Mouse (Mus musculus): ENCODE results near the gene Dcakd. TPM values are rescaled to one million over a fixed set of nuclear protein-coding genes. Genes with fewer than 3 reads are reported as not detected.
"Not testable (repeated sequence)": the region's sequence is repeated elsewhere in the genome, so short reads cannot be mapped to it uniquely, and the experiment has no call there.

The Dcakd gene
- polyA plus RNA-seq, 1 experiment from 2014 or later, result 198 TPM

DNA sequence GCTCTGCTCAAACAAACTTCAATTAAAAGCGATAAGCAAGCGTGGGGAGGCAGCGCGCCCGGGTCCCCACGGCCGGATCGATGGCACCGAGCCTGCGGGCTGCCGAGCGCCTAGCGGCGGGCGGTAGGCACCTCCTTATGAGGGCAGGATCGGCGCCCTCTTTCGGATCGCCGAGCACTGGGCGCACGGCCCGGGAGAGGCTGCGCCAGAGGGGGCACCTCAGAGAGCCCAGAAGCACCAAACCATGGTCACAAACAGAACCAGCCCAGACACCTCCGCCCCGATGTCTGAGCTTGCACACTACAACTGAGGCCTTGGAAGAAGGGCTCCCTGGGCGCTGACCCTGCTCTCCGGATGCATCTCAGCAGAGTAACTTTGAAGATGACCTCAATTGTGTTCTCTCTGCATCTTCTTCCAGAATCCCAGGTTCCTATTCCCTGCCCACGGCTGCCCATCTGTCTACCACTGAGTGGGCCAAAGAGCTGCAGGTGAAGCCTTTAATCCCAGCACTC lies 37.9 kb downstream of the Dcakd start:
- Histone ChIP-seq H3K4me2 (replicated peaks; ENCODE audit: low read depth, low read length) (peak overlapping the region; percentile 86), H3K36me3 (ENCODE audit: control insufficient read depth, insufficient read depth, low read length) (peaks cover 13% of the 10 kb centered on the region), H3K9me3 (ENCODE audit: control insufficient read depth, low read depth, low read length) (no peaks in the 10 kb centered on the region), H3K27me3 (ENCODE audit: control insufficient read depth, insufficient read depth, low read length) (0 out of 2 replicates have a peak, but pooled peaks cover 4% of the 10 kb centered on the region), H3K4me3 (ENCODE audit: low read depth, low read length) (peak overlapping the region; percentile 30), H3K9ac (replicated peaks; ENCODE audit: low read depth, low read length) (peak overlapping the region; percentile 38), H3K27ac (ENCODE audit: low read length) (no peak overlapping the region), H3K4me1 (ENCODE audit: control insufficient read depth, insufficient read depth, low read length) (peaks cover 14% of the 10 kb centered on the region; the same call in 1 of the 2 replicates)
- WGBS, result 5% methylated on average over 29 of the region's 29 CpGs
- no peak for ATAC-seq (ENCODE audit: insufficient number of reproducible peaks, insufficient read depth, low FRiP score, low read depth)

DNA sequence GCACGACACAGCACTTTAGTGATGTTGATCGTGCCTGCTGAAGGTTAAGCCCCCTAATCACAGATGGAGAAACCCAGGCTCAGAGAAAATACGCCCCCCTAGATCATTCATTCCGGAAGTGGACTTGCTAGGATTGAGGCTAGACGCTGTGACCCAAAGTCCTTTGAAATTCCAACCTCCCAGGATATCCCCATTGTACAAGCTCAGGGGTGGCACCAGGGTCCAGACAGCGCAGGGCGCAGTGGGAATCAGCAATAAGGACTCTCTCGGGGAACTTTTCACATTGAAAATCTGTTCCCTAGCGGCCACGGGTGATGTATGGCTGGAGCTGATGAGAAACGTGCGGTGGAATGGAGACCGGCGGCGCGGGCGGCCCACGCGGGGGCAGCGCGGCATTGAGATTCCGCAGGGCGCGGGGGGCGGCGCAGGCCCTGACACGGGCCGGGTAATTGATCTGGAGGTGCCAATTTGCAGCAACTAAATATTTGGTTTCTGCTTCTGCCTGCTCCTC lies 38.4 kb downstream of the Dcakd start:
- H3K9ac ChIP-seq (replicated peaks; ENCODE audit: low read depth, low read length), result peak overlapping the region; percentile 38
- 0 out of 2 replicates have a peak, but pooled peaks cover 4% of the 10 kb centered on the region for H3K27me3 ChIP-seq (ENCODE audit: control insufficient read depth, insufficient read depth, low read length)
- H3K4me3 ChIP-seq (ENCODE audit: low read depth, low read length), result peak overlapping the region; percentile 30
- no peak for ATAC-seq (ENCODE audit: insufficient number of reproducible peaks, insufficient read depth, low FRiP score, low read depth)
- peaks cover 14% of the 10 kb centered on the region; the same call in 1 of the 2 replicates for H3K4me1 ChIP-seq (ENCODE audit: control insufficient read depth, insufficient read depth, low read length)
- WGBS, result 6% methylated on average over 28 of the region's 28 CpGs
- H3K4me2 ChIP-seq (replicated peaks; ENCODE audit: low read depth, low read length), result peak overlapping the region; percentile 86
- H3K36me3 ChIP-seq (ENCODE audit: control insufficient read depth, insufficient read depth, low read length), result peaks cover 8% of the 10 kb centered on the region
- no peak overlapping the region for H3K27ac ChIP-seq (ENCODE audit: low read length)
- no peaks in the 10 kb centered on the region for H3K9me3 ChIP-seq (ENCODE audit: control insufficient read depth, low read depth, low read length)

DNA sequence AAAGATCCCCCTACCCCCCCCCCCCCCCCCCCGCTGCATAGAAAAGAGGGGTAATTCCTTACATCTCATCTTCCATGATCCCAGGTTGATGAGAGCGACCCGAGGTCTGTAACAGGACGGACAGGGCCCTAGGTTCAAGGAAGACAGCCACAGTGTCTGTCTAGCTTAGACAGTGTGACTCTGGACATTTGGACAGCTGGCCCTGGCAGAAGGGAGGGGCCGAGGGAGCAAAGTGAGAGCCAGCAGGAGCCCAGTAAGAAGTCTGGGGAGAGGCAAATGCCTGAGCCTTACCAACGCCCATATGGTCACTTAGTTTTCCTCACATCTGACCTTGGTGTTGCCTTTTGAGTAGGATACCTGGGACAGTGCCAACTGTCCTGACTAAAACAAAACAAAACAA lies 43.0 kb downstream of the Dcakd start:
- WGBS, result 53% methylated on average over 5 of the region's 6 CpGs
- Histone ChIP-seq H3K4me3 (ENCODE audit: low read depth, low read length) (no peak overlapping the region), H3K36me3 (ENCODE audit: control insufficient read depth, insufficient read depth, low read length) (no peaks in the 10 kb centered on the region), H3K4me2 (replicated peaks; ENCODE audit: low read depth, low read length) (no peak overlapping the region), H3K27me3 (ENCODE audit: control insufficient read depth, insufficient read depth, low read length) (0 out of 2 replicates have a peak, but pooled peaks cover 4% of the 10 kb centered on the region), H3K9me3 (ENCODE audit: control insufficient read depth, low read depth, low read length) (no peaks in the 10 kb centered on the region), H3K27ac (ENCODE audit: low read length) (no peak overlapping the region), H3K9ac (replicated peaks; ENCODE audit: low read depth, low read length) (no peak overlapping the region), H3K4me1 (ENCODE audit: control insufficient read depth, insufficient read depth, low read length) (peaks cover 2% of the 10 kb centered on the region; the same call in 1 of the 2 replicates)
- ATAC-seq (ENCODE audit: insufficient number of reproducible peaks, insufficient read depth, low FRiP score, low read depth), result no peak

DNA sequence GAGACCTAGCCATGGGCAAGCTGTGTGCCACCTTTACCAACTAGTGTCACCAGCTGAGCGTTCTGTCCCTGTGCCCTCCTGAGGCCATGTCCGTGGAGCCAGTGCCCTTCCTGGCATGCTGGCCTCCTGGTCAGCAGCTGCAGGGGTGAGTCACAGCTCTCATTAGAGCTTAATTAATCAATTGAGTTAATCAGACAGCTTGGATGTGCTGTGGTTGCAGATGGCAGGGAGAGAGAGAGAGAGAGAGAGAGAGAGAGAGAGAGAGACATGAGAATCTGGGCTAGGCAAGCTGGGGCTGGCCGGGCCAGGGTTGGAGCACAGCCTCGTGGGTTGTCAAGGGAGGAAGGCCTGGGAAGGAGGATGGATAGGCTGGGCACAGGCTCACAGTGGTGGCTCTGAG lies 43.5 kb downstream of the Dcakd start:
- Histone ChIP-seq H3K9ac (replicated peaks; ENCODE audit: low read depth, low read length) (no peak overlapping the region), H3K4me3 (ENCODE audit: low read depth, low read length) (no peak overlapping the region), H3K4me1 (ENCODE audit: control insufficient read depth, insufficient read depth, low read length) (peaks cover 3% of the 10 kb centered on the region; the same call in 1 of the 2 replicates), H3K27me3 (ENCODE audit: control insufficient read depth, insufficient read depth, low read length) (0 out of 2 replicates have a peak, but pooled peaks cover 4% of the 10 kb centered on the region), H3K27ac (ENCODE audit: low read length) (no peak overlapping the region), H3K36me3 (ENCODE audit: control insufficient read depth, insufficient read depth, low read length) (no peaks in the 10 kb centered on the region), H3K4me2 (replicated peaks; ENCODE audit: low read depth, low read length) (no peak overlapping the region), H3K9me3 (ENCODE audit: control insufficient read depth, low read depth, low read length) (no peaks in the 10 kb centered on the region)
- 55% methylated on average over 4 of the region's 4 CpGs for WGBS
- ATAC-seq (ENCODE audit: insufficient number of reproducible peaks, insufficient read depth, low FRiP score, low read depth), result no peak

DNA sequence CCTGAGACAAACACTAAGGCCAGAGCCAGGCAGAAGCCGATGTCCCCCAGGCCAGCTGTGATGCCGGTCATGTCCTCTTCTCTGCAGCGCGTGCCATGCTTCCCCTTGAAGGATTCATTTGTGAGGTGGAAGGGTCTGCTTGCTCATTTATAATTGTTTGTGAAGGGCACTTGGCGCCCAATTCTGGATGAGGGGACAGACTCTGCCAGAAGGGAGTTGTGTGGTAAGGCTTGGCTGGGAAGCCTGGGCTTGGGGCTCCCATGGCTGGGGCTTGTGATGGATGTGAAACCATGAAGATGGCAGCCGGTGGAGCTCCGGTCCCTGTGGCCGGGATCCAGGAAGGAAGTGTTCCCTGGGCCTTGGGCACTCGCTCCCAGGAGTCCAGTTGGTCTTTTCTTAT lies 44.0 kb downstream of the Dcakd start:
- 0 out of 2 replicates have a peak, but pooled peaks cover 3% of the 10 kb centered on the region for H3K4me1 ChIP-seq (ENCODE audit: control insufficient read depth, insufficient read depth, low read length)
- ATAC-seq (ENCODE audit: insufficient number of reproducible peaks, insufficient read depth, low FRiP score, low read depth), result no peak

DNA sequence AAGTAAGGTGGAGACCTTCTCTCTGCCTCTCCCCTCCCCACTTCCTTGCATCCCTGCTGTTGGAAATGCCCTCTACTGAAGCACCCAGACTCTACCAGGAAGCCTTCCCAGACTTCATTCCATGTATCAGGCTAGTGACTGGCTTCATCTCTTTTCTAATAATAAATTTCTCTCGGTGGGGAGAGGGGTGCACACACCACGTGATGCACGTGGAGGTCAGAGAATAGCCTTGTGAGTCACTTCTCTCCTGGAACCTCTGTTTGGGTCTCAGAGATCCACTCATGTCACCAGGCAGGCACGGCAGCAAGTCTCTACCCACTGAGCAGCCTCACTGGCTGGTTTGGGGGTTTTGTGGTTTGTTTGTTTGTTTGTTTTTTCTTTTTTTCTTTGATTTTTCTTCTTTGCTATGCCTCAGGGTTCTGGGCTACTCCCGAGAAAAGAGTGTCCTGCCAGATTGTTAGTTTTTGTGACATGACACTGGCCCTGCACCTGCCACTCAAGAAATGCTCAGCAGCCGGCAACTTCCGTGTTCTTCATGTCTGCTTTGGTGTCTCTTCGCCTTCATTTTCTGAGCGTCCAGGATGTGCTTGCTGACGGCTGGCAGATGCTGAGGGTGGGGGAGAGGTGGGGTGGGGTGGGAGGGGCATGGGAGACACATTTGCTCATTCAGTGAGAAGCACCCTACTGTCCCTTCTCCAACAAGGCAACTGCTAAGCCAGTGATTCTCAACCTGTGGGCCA lies 46.8 kb downstream of the Dcakd start:
- H3K4me1 ChIP-seq (ENCODE audit: control insufficient read depth, insufficient read depth, low read length), result 0 out of 2 replicates have a peak, but pooled peaks cover 3% of the 10 kb centered on the region
- WGBS, result 49% methylated on average over 10 of the region's 10 CpGs
- H3K27me3 ChIP-seq (ENCODE audit: control insufficient read depth, insufficient read depth, low read length), result no peaks in the 10 kb centered on the region
- no peak overlapping the region for H3K4me2 ChIP-seq (replicated peaks; ENCODE audit: low read depth, low read length)
- H3K36me3 ChIP-seq (ENCODE audit: control insufficient read depth, insufficient read depth, low read length), result no peaks in the 10 kb centered on the region
- no peak overlapping the region for H3K27ac ChIP-seq (ENCODE audit: low read length)
- no peak for ATAC-seq (ENCODE audit: insufficient number of reproducible peaks, insufficient read depth, low FRiP score, low read depth)
- no peak overlapping the region for H3K4me3 ChIP-seq (ENCODE audit: low read depth, low read length)
- no peaks in the 10 kb centered on the region for H3K9me3 ChIP-seq (ENCODE audit: control insufficient read depth, low read depth, low read length)
- H3K9ac ChIP-seq (replicated peaks; ENCODE audit: low read depth, low read length), result no peak overlapping the region

More for the DNA sequence above, 44.0 kb downstream of the Dcakd start:
- Histone ChIP-seq H3K36me3 (ENCODE audit: control insufficient read depth, insufficient read depth, low read length) (no peaks in the 10 kb centered on the region), H3K4me3 (ENCODE audit: low read depth, low read length) (no peak overlapping the region), H3K9ac (replicated peaks; ENCODE audit: low read depth, low read length) (no peak overlapping the region), H3K27me3 (ENCODE audit: control insufficient read depth, insufficient read depth, low read length) (no peaks in the 10 kb centered on the region), H3K9me3 (ENCODE audit: control insufficient read depth, low read depth, low read length) (no peaks in the 10 kb centered on the region), H3K27ac (ENCODE audit: low read length) (no peak overlapping the region), H3K4me2 (replicated peaks; ENCODE audit: low read depth, low read length) (no peak overlapping the region)
- WGBS, result 87% methylated on average over 9 of the region's 9 CpGs

DNA sequence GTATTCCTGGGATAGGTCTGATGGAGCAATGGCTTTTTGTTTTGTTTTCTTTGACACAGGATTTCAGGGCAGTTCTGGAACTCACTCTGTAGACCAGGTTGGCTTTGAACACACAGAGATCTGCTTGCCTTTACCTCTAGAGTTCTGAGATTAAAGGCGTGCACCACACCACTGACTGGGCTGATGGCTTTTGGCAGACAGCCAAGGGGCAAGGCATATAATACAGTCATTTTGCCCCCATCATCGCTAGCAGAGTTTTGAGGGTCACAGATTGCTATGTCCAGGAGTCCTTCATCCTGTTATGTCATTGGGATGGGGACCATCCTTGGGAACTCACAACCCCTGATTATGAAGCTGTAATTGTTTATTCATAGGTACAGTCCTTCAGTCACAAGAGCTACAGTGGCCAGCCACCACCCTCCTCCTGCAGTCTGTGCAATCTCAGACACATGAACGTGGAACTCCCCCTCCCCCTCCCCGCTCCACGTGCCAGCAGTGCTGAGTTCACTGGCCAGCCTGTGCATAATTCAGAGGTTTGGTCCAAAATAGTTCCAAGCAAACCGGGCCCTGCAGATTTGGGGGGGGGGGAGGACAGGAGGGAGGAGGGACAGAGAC lies 50.0 kb downstream of the Dcakd start:
- no peak overlapping the region for H3K4me2 ChIP-seq (replicated peaks; ENCODE audit: low read depth, low read length)
- no peaks in the 10 kb centered on the region for H3K27me3 ChIP-seq (ENCODE audit: control insufficient read depth, insufficient read depth, low read length)
- ATAC-seq (ENCODE audit: insufficient number of reproducible peaks, insufficient read depth, low FRiP score, low read depth), result peak; percentile 37; the same call in 1 of the 2 replicates
- H3K4me1 ChIP-seq (ENCODE audit: control insufficient read depth, insufficient read depth, low read length), result 0 out of 2 replicates have a peak, but pooled peaks cover 3% of the 10 kb centered on the region
- H3K9ac ChIP-seq (replicated peaks; ENCODE audit: low read depth, low read length), result no peak overlapping the region
- H3K4me3 ChIP-seq (ENCODE audit: low read depth, low read length), result no peak overlapping the region
- no peak overlapping the region for H3K27ac ChIP-seq (ENCODE audit: low read length)
- WGBS, result 31% methylated on average over 6 of the region's 6 CpGs
- no peaks in the 10 kb centered on the region for H3K36me3 ChIP-seq (ENCODE audit: control insufficient read depth, insufficient read depth, low read length)
- no peaks in the 10 kb centered on the region for H3K9me3 ChIP-seq (ENCODE audit: control insufficient read depth, low read depth, low read length)

DNA sequence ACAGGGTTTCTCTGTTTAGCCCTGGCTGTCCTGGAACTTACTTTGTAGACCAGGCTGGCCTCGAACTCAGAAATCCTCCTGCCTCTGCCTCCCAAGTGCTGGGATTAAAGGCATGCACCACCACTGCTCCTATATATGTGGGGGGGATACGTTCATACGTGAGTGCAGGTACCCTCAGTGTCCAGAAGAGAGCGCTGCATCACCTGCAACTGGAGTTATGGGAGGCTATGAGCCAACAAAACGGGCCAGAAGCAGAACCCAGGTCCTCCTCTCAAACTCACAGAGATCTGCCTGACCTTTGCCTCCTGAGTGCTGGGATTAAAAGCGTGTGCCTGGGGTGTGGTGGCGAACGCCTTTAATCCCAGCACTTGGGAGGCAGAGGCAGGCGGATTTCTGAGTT lies 52.2 kb downstream of the Dcakd start:
- not testable (repeated sequence) for H3K4me3 ChIP-seq (ENCODE audit: low read depth, low read length); H3K9ac ChIP-seq (replicated peaks; ENCODE audit: low read depth, low read length); H3K27ac ChIP-seq (ENCODE audit: low read length); H3K36me3 ChIP-seq (ENCODE audit: control insufficient read depth, insufficient read depth, low read length); ATAC-seq (ENCODE audit: insufficient number of reproducible peaks, insufficient read depth, low FRiP score, low read depth); H3K4me1 ChIP-seq (ENCODE audit: control insufficient read depth, insufficient read depth, low read length); H3K27me3 ChIP-seq (ENCODE audit: control insufficient read depth, insufficient read depth, low read length); H3K9me3 ChIP-seq (ENCODE audit: control insufficient read depth, low read depth, low read length); H3K4me2 ChIP-seq (replicated peaks; ENCODE audit: low read depth, low read length)
- 79% methylated on average over 9 of the region's 9 CpGs for WGBS

Measured in stomach, embryonic 14.5 days (tissue).